Mouse (Mus musculus) left cerebral cortex, postnatal 36 days (tissue): Measurements from ENCODE around the gene Synm. TPM values are rescaled to one million over a fixed set of nuclear protein-coding genes. Genes with fewer than 3 reads are reported as not detected.
A peak's percentile ranks its signal among the peaks of the same experiment; 100 is the strongest.

Experiments used
- DNase-seq, 2 experiments: peaks; one replicate each; pipeline ENCODE4 v3.0.0; 2021 to 2022; ENCODE audit warnings: low spot score in 2 of 2, mixed read lengths in 1 of 2
- intact Hi-C: fragments of 180-260 bp; cut with DNase I; formaldehyde crosslinking; loops from one replicate; pipeline ENCODE4 v1.15.1; 2025
- total RNA-seq, 2 experiments: library from RNA; stranded (reverse); gene quantifications; 2 replicates each; pipeline ENCODE4 v1.2.3; 2021

Synm gene
- total RNA-seq, 2 experiments from 2014 or later, result 17.9 to 18.3 TPM

DNA sequence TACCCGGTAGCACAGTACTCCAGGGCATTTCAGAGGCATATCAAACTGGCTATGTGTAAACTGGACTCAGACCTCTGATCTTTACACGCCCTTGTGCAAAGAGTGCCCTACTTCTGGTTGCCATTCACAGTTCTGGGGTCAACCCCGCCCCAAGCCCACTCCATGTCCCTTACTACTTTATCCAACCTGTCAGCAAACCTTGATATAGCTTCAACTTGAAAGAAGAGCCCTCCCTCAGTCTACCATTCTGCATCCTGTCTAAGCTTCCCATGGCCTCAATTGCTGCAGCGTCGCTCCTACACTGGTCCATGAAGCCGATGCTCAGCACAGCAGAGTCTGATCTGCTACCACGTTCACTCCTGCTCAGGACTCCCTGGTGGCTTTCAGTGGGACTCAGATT is 4.2 kb downstream of the Synm start:
- DNase-seq, result no peak
- intact Hi-C loops, result loop anchor here (5.0 kb wide), 1 partner anchor 43 kb away; no protein-coding TSS in a partner anchor

DNA sequence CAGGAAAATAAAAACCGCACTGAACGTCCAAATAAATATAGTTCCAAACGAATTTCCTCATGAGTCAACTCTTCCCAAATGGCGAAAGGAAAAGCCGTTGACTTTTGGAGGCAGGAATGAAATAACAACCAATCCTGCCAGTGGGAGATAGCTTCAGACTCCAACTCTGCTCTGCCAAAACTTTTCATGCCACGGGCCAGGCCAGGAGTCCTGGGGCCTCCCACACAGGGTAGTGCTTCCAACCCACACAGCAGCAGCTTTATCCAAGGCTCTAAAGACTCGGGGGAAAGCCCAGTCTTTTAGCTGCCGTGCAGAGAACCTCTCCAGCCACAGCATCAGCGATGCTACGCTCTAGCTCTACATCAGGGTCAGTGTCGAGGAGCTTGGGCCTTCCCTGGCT is 4.9 kb downstream of the Synm start:
- intact Hi-C loops, result loop anchor here (5.0 kb wide), 1 partner anchor 42 kb away; no protein-coding TSS in a partner anchor
- no peak for DNase-seq

DNA sequence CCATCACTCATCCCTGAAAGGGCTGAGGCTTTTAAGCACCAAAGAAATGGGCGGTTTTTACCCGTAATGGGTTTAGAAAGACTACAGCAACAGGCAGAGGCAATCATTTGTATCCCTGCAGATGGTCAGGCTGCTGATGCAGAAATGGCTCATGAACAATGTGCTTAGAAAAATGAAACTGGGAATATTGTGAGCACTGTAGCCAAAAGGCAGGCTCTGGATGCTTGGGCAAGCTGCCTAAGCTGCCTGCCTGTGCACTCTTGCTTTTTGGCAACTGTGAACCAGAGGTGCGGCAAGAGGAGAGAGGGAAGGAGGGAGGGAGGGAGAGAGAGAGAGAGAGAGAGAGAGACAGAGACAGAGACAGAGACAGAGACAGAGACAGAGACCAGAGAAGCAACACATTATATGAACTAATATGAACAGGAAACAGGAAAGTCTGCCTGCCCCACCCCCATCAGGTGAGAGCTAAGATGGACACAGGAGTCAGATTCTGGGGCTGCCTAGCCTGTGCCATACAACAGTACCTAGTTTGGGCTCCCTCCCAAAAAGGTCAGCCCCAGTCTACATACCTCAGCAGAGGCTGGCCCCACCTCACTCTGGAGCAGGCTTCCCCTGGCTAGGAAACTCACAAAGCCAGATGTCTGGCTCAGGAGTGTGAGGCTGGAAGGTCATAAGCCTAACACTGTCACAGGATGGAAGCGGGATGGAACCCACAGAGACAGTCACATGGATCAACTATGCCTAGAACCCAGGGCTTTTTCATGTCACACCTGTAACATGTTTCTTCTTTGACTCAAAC is 9.9 kb downstream of the Synm start:
- no peak for DNase-seq
- intact Hi-C loops, result no loop called here

DNA sequence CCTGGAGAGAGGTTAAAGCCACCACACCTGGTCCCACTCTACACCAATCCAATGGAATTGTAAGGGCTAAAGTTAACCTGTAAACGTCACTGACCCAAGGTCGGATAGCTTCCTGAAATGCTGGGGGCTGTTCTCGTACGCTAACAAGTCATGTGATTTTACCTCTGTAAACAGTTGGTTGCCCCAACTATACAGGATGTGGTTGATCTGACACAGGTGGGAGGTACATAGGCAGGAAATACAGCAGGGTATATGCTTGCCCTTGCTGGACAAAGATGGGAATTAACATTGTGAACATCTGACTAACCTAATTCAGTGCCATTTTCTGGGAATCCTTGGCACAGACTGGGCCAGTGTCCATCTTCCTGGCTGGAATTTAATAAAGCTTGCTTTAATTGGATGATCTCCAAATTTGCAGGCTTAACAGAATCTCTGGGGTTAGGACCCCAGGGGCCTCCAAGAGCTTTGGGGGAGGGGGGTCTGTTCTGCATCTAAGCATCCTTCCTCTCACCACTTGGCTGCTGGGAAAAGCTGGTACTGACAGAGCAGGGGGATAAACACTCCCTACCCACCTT is 11.7 kb downstream of the Synm start:
- intact Hi-C loops, result no loop called here
- no peak for DNase-seq

DNA sequence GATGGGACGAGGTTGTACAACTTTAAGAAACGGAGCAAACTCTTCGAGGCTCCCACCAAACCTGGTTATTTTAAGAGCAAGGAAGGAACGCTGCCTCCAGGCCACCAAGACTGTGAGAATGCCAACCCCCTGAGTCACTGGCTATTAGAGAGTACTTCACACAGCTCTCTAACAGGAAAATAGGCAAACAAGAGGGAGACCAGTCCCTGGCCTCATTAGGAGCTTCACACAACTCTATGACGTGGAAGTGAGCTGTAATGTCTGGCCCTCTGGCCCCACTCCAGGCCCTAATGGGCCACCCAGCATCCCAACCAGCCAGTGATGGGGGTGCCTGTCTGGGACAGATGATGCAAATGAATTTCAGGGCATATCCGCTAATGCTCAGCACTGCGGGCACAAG is 17.8 kb downstream of the Synm start:
- intact Hi-C loops, result no loop called here

DNA sequence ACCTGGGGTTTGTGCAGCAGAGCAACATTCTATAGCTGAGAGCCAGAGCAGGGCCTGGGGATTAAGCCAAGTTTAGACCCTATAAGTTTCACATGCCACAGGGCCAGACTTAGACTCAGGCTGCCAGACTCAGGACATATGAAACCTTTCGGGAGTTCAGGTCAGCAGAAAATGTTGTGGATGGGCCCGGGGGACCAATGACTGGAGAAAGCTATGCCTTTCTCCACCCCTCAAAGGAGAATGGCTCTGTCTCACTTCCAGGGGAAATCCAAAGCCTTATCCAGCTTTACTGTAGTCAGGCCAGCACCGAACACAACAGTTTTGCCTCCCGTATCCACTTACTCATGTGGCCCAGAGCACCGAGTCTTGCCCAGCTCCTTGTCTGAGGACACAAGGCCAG is 18.7 kb downstream of the Synm start:
- intact Hi-C loops, result no loop called here
- DNase-seq, result no peak

More for the DNA sequence above, 17.8 kb downstream of the Synm start:
- no peak for DNase-seq

DNA sequence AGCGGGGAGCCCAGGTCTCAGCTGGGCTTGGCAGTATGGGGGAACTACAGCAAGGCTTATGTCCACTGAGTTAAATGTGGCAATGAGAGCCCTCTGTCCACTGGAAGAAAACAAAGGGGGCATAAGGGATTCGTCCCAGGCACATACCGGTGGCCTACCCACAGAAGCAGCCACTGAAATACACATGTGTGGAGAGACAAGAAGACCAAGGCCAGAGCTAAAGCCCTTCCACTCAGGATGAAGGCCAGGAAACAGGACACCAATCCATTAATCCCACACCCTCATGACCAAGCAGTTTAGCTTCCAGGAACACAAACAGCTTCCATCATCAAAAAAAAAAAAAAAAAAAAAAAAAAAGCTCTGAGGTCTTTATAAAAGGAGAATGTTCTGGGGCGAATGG is 19.2 kb downstream of the Synm start:
- no peak for DNase-seq
- intact Hi-C loops, result no loop called here

DNA sequence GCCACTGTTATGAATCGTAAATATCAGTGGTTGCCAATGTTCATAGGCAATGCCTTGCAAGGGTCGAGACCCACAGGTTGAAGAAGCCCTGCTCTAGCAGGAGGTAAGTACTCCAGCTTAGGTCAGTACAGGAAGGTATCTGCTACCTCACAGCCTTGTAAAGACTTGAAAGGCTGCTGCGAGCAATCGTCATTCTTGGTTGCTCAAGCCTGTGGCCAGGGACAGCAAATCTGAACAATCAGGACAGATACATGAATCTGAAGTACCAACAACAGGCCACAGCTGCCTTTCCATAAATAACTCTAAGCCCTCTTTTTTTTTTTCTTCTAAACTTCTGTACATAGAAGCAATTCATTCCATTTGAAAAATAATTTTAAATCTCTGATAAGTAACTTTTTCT is 27.3 kb downstream of the Synm start:
- intact Hi-C loops, result no loop called here
- no peak for DNase-seq

DNA sequence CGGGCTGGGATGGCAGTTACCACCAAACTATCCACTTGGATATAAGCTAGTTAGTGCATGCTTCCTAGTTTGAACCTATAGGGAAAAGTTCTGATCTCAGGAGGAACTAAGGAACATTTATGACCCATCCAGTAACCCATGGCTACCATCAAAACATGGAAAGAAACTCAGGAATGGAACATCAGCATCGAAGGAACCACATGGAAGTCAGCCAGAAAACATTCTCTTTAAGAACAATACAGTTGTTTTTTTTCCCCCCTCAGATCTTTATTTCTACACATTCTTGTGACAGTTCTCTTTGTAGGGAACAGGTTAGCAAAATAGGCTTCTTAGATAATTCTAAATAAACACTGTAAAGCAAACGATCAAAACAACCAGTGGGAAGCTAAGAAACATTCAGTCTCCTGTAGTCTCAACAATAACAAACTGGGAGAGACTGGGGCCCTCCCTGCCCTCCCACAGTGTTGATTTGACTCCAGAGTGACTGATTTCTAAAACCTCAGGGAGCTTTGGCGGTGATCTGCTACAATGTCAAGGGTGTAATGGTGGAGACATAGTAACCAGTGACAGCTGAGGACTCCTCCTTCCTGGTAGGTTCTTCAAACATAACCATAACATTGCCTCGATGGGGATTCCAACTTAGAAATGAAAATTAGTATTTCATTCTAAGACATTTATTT is 29.0 kb downstream of the Synm start:
- intact Hi-C loops, result no loop called here
- no peak for DNase-seq

DNA sequence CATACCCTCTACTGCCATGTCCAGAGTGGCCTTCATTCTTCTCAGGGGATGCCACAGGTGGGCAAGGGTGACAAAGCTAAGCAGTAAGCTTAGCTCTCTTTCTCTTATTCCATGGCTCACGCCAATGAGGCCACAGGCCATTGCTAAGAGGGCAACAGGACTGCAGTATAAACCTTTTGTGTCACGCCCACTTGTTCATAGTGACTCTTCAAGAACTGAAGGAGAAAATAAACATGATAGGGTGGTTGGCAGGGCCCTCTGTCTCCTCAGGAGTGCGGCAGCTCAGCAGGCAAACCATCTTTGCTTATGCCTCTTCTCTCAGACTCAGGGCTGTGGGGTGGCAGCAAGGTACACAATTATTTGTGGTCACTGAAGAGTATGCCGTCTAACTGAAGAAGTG is 30.7 kb downstream of the Synm start:
- intact Hi-C loops, result no loop called here

DNA sequence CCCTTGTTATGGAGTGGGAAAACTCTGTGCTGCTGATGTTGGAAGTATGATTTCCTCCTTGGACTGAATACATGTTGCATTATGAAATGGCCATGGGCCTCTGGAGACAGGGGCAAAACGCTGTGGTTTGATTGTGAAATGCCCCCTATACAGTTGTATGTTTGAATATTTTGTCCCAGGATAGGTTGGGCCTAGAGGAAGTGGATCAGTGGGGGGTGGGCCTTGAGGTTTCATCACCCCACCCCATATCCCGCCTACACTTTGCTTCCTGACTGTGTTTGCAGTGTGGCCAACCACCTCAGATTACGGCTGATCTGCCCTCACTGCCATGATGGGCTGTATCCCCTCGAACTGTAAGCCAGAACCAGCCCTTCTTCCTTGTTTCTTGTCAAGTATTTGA is 31.3 kb downstream of the Synm start:
- intact Hi-C loops, result no loop called here
- DNase-seq, result no peak

More for the DNA sequence above, 30.7 kb downstream of the Synm start:
- no peak for DNase-seq

DNA sequence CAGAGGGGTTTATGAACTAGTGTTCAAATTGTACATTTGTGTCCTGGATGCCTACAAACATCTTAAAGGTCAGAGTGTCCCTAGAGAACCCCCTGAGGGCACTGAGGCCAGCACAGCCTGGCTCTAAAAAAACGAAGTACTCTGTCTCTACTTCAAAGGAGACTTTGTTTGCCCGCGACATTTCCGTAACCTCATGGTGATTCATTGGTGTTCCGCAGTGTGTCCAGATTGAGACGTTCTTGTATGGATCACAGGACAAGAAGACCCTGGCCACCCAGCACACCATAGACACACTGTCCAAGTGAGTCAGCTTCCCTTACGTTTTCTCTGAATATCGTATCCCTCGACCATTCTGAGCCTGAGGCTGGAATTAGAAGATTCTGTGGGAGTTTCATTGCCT is 34.5 kb downstream of the Synm start:
- intact Hi-C loops, result no loop called here

DNA sequence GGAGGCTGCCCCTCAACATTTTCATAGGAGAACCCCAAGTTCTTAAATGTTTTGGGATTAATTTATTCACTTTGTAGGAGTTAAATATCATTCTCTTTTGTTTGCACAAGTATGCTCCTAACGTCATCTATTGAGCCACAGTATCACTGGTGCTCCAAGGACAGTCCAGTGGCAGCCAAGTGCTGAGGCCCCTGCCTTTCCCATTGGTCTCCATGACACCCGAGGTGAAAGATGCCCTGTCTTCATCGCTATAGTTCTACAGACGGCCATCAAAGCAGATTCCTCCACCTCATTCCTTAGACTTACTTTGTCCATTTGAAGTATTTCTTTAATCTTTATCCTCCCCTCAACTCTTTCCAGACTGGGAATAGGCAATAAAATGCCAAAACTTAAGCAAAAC is 35.0 kb downstream of the Synm start:
- no peak for DNase-seq
- intact Hi-C loops, result no loop called here

More for the DNA sequence above, 34.5 kb downstream of the Synm start:
- no peak for DNase-seq

DNA sequence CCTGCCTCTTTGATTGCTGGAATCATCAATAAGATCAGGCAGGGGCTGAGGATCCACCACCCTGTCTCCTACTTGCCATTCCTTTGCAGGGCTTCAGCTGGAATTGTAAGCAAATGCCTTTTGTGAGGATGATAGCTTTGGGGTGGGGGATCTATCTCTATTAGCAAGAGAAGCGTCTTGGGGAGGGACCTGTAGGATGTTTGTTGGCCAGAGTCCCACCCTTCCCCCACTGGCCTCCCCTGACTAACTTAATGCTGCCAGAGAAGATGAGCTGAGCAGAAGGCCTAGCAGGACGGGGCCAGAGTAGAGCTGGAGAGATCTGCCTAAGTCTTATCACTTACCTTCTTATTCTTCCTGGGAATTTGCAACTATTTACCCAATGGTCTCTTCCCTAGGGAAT is 37.4 kb downstream of the Synm start:
- intact Hi-C loops, result no loop called here
- DNase-seq, result no peak

DNA sequence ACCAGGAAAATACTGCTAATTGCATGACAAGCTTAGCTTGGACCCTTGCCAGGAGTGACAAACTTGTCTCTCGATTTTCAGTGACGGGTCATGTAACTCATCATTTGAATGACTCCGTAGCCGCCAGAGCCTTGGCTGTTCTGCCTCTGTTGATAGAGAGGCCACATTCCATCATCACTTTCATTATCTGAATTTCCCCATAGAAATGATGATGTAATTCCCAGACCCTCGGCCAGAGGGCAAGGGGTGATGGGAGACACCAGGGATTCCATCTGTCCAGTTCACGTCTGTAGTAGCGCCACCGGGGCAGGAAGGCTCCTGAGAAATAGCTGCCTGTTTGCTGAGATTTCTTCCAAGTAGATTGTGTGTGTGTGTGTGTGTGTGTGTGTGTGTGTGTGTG is 40.7 kb downstream of the Synm start:
- no peak for DNase-seq
- intact Hi-C loops, result loop anchor here (5.0 kb wide), 1 partner anchor 47 kb away; no protein-coding TSS in a partner anchor

DNA sequence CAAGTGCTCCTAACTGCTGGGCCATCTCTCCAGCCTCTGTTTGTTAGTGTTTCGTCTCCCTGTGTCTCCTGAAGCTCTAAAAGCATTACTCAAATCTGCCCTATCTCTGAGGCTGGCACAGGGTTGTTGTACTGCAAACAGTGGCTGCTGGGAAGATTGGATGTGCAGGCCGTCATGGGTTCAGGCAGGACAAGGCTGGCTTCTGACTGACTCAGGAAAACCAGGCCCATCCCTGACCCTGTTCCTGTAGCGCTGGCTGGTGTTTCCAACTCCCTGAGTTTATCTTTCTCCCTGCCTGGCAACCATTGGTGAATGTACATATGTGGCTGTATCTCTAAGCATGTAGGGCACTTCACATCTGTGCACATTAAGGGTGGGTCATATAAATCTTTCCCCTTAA is 42.0 kb downstream of the Synm start:
- no peak for DNase-seq
- intact Hi-C loops, result loop anchor here (5.0 kb wide), 1 partner anchor 45 kb away; no protein-coding TSS in a partner anchor

DNA sequence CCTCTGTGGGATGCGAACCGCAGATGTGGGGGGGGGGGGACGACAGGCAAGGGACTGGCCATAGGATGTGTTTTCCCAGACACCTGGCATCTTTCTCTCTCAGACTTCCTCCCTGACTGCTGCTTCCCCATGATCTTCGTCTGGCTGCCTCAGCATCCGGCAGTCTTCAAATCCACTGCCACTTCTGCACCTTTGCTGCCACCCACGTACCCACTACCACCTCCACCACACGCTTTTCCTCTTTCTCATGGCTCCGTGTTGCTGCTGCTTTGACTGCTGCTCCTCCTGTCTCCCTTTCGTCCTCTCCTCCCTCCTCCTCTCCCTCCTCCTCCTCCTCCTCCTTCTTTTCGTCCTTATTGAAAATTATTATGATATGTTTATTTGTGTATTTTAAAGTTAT is 42.6 kb downstream of the Synm start:
- DNase-seq, result peak; percentile 24 to 25
- intact Hi-C loops, result loop anchor here (5.0 kb wide), 1 partner anchor 45 kb away; no protein-coding TSS in a partner anchor

DNA sequence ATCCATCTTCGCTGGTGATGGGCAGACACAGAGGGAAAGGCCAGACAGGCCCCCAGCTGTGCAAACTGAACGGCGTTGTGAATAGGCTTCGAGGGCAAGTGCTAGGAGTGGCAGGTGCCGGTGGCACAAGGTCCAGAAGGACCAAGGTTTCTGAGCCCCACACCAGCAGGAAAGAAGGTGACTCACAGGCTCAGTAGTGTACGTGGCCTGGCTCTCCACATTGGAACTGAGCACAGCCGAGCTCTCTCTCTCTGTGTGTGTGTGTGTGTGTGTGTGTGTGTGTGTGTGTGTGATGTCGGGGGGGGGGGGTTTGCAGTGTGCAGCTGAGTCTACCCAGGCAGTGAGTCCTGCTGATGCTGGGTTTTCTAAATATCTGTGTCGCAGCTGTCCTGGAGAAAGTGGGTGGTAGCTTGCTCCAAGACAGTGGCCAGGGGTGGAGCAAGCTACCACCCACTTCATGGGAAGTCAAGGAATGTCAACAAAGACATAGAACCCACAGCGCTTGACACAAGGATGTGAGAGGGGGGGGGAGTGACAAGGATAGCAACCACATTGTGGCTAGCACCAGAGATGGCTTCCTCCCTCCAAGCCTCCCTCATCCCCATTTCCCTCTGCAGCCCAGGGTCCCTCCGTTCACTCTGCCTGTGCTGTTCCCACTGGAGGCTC is 43.2 kb downstream of the Synm start:
- no peak for DNase-seq
- intact Hi-C loops, result loop anchor here (5.0 kb wide), 1 partner anchor 44 kb away; no protein-coding TSS in a partner anchor

DNA sequence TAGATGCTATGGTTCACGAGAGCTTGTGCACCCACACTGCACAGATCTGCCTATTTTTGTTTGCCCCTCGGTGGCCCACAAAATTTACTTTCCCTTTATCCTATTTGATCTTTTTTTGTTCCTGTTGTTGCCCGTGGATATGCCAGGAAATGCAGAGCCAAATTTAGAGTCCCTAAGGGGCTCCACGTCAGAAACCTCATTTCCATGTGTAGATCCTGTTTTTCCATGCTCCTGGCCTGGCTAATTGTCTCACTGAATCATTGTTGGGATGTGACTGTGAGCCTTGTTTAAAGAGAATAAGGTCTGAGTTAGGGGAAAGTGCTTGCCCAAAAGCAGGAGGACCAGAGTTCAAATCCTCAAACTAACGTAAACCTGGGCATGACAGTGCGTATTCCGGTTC is 44.4 kb downstream of the Synm start:
- DNase-seq, result no peak
- intact Hi-C loops, result loop anchor here (5.0 kb wide), 1 partner anchor 43 kb away; no protein-coding TSS in a partner anchor
